Mouse (Mus musculus): ENCODE measurements around the gene Col9a1.

Gene Col9a1

DNA sequence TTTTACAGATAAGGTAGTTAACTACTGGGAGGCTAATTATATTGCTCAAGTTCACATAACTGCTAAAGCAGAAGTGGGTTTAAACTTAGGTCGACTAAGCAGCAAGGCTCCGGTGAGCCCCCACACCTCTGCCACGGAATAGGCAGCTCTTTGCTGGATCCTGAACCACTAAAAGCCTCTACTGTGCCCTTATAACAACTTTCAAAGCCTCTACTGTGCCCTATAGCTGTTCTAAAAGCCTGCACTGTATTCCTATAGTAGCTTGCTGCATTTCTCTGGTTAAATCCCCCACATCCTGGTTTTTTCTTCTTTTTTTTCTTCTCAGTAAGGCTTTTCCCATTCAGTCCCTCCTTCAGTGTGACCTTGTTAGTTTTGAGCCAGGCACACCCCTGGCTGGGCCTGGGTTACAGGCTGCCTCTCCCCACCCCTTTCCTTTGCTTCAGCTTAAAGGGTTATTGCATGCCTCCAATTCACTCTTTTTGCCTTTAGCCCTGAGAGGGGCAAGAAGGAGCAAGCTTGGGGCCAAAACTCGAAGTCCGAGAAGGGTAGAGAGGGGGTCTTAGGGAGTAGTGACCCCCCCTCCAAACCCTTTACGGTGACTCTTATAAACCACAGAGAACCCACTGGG lies at the start of gene Col9a1:
Col9a1 (plus strand) TSS at position 387 of the 628 bp plus-strand sequence.
- DNase-seq (ENCODE audit: low spot score in 2 of 2) = no peak

- no peak for DNase-seq (ENCODE audit: low spot score in 2 of 2)
Measured at GRCm38 (mm10) chr1:24127866-24128265, 49.5 kb upstream of the Col9a1 start.

GRCm38 (mm10) chr1:24133853-24134252 lies 43.6 kb upstream of the Col9a1 start:
- no peak for DNase-seq (ENCODE audit: low spot score in 2 of 2)

DNA sequence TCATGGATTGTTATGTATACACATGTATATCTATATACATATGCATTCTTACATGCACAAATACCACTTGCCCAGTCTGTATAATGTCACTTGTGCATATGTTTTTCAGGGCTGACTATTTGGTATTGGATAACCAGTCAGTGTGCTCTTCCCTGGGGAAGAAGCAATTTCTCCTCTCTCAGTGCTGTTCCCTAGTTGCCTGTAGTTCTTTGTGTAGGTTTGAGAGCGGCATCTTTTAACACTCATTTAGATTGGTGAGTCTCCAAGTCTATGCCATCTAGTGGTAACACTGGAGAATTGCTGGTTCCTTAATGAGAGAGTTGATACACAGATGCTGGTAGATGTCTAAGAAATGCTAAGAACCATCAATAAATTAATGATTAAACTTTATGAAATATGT lies 42.6 kb upstream of the Col9a1 start:
- no peak for DNase-seq (ENCODE audit: low spot score in 2 of 2)

DNA sequence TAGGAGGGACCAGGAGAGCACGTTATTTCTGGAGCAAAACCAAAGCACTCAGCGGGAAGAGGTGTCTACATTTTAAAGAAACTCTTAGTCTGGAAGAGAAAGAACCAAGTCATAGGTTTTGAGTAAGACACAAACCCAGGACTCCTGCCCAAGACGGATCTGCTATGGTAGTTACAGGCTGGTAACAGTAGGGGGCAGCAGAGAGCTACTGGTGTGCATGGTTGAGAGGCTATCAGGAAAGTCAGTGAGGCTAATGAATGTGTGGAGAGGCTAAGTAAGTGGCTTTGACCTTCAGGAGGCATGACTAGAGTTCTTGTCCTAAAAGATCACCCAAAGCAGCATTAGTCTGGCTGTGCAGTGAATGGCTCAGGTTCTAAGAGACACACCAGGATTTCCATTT lies 40.3 kb upstream of the Col9a1 start:
- peak; percentile 54 to 70 for DNase-seq (ENCODE audit: low spot score in 2 of 2)

GRCm38 (mm10) chr1:24140555-24140954 lies 36.9 kb upstream of the Col9a1 start:
- no peak for DNase-seq (ENCODE audit: low spot score in 2 of 2)

DNA sequence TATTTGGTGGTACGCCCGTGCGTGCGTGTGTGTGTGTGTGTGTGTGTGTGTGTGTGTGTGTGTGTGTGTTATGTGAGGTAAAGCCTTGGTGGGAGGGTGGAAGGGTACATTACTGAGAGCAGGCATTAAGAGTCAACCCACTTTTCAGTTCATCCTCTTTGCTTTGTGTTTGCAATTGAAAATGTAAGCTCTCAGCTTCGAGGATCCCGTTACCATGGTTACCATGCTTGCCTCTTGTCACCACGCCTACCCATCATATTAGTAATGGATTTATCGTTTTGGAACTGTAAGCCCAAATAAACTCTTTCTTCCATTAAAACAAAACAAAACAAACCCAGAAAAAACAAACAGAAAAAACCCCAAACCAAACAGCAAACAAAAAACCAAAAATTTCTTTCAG lies 33.9 kb upstream of the Col9a1 start:
- no peak for DNase-seq (ENCODE audit: low spot score in 2 of 2)

GRCm38 (mm10) chr1:24157751-24158150 lies 19.7 kb upstream of the Col9a1 start:
- DNase-seq (ENCODE audit: low spot score in 2 of 2) = no peak

- DNase-seq (ENCODE audit: low spot score in 2 of 2) = no peak
Measured at GRCm38 (mm10) chr1:24169410-24169809, 8.0 kb upstream of the Col9a1 start.

DNA sequence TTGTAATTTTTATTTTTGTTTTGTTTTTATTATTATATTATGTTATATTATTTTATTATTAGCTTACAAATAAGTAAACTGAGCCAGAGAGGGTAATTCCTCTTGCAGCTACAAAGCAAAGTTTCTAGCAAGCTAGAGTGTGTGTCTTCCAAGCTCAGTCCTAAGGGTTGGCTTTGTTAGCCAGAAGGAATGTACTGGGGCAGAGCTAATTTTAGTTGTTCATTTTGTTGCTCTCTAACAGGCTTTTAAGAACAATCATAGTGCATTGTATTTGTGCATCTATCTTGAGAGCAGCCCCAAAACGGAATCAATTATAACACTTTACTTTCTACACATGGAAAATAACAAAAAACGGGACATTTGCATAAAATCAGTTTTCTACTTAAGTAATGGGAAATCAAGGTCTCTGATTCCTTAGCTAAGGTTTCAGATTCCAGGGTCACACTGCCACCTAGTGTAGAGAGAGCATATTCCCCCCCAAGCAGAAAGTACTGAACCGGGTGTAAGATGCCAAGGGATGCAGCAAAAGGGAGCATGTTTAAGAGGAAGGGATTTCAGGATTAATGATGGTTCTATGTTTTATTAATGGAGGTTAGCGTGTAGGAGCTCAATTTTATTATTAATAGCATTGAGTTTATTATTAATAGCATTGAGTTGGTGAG lies 6.1 kb upstream of the Col9a1 start:
- peak; percentile 31 to 63 for DNase-seq (ENCODE audit: low spot score in 2 of 2)

GRCm38 (mm10) chr1:24171898-24172297 lies 5.5 kb upstream of the Col9a1 start:
- DNase-seq (ENCODE audit: low spot score in 2 of 2) = no peak

DNA sequence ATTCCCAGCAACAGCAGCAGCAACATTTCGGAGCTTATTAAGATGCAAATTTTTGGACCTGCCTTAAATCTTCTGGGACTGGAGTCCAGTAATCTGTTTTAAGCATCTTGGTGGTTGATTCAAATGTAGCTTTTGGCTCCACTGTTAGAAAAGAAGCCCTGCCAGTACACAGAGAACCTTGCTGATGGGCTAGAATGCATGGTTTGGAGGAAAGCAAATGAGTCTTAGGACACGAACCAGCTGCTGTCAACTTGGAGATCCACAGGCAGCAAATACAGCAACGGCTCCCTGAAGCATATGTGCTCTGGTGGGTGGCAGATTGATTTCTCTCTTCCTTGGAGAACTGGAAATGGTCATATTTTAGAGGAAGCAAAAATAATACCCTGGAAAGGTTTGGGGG lies 4.8 kb upstream of the Col9a1 start:
- no peak for DNase-seq (ENCODE audit: low spot score in 2 of 2)

GRCm38 (mm10) chr1:24175761-24176160 lies 1.6 kb upstream of the Col9a1 start:
- DNase-seq (ENCODE audit: low spot score in 2 of 2) = no peak

DNA sequence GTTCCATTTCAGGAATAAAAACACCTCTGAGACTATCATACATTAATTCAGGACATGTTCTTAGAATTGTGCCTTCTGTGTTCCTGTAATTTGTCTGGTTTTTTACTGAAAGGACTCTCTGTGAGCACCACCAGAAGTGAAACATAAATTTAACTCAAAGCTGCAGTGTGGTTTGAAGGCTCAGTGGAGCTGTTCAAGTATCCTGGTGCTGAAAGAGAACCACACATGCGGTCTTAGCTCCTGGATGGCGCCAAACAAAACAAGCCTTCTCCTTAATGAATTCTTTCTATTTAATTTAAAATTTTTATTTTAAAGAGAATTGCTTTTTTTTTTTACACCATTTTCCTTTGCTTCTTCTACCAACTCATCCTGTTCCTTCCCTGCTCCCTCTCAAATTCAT lies 2.4 kb downstream of the Col9a1 start:
- DNase-seq (ENCODE audit: low spot score in 2 of 2) = no peak

DNA sequence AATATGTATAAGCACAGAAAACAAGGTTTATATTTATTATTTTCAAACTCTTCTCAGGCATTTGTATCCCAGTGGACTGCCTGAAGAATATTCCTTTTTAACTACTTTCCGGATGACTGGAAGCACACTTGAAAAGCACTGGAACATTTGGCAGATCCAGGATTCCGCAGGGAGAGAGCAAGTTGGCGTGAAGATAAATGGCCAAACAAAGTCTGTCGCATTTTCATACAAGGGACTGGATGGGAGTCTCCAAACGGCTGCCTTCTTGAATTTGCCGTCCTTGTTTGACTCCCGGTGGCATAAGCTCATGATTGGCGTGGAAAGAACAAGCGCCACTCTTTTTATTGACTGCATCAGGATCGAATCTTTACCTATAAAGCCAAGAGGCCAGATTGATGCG lies 7.6 kb downstream of the Col9a1 start:
- DNase-seq (ENCODE audit: low spot score in 2 of 2) = peak in 1 of 2 experiments; percentile 11

DNA sequence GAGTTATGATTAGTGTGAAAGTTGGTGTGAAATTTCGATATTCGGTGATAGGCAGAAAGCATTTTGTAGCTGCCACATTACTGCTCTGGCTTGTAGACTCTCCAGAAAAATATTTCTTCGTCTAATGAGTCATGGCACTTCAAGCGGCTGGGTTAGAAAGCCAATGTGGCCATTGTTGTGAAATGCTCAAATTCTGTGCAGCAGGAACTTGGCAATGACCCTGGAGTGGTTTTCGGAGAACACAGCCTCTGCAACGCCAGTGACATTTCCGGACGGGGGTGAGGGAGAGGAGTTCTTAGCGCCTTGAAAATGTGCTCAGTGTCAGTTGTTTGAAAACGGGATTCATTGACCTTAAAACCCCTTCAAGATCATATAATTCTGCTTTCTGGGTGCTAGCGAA lies 9.6 kb downstream of the Col9a1 start:
- DNase-seq (ENCODE audit: low spot score in 2 of 2) = no peak

- no peak for DNase-seq (ENCODE audit: low spot score in 2 of 2)
Measured at GRCm38 (mm10) chr1:24191668-24192067, 14.3 kb downstream of the Col9a1 start.

GRCm38 (mm10) chr1:24194111-24194510 lies 16.7 kb downstream of the Col9a1 start:
- no peak for DNase-seq (ENCODE audit: low spot score in 2 of 2)

DNA sequence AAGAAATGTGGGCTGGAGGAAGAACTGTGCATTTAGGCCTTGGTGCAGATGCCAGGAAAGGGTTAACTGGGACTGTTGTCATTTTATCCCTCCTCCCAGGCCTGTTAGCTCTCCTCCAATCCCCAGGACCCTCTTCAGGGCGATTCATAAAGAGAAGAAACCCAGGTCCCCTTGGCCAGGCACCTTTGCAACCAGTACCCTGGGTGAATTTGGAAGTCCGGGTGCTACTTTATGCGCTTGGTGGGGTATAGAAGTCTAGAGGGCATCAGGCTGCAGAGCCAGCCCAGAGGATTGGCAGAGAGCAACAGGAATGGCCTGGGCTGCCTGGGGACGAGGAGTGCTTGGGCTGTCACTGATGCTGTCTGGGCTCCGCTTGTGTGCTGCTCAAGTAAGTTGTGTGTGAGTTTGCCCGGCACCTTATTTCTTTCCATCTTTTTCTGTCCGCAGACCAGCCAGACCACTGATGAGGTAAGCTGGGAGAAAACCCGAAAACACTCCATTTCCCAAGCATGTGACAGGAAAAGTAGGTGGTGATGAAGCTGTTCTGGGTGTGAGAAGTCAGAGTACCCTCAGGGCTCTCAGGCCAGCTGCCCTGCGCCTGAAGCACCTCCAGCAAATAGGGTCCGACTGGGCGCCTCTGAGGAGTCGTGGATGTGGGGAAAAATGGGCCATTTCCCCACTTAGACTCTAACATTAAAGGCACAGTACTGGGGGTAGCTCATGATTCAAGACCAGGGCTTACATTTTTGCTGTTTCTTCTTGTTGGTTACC lies 17.8 kb downstream of the Col9a1 start:
- peak in 1 of 2 experiments; percentile 8 for DNase-seq (ENCODE audit: low spot score in 2 of 2)

- no peak for DNase-seq (ENCODE audit: low spot score in 2 of 2)
Measured at GRCm38 (mm10) chr1:24195951-24196517, 18.6 kb downstream of the Col9a1 start.

- DNase-seq (ENCODE audit: low spot score in 2 of 2) = no peak
Measured at GRCm38 (mm10) chr1:24211621-24212385, 34.4 kb downstream of the Col9a1 start.

- DNase-seq (ENCODE audit: low spot score in 2 of 2) = no peak
Measured at GRCm38 (mm10) chr1:24219041-24219440, 41.6 kb downstream of the Col9a1 start.

All from cerebellum, postnatal 4 days (tissue).